Mouse (Mus musculus): ENCODE results near the gene Surf6. TPM values are rescaled to one million over a fixed set of nuclear protein-coding genes. Genes with fewer than 3 reads are reported as not detected.

Gene Surf6
- total and polyA plus RNA-seq, 2 experiments: 6.2 to 7.8 TPM

GRCm38 (mm10) chr2:26910124-26910993 is 7.7 kb upstream of the Surf6 start, which contains the start of the genes Med22 and Rpl7a:
TSS of gene Med22 (minus strand) at chr2:26910677.
TSS of gene Rpl7a (plus strand) at chr2:26910764.
- WGBS: under 1% methylated on average over 74 of the region's 74 CpGs
- peak; percentile 87 for DNase-seq (ENCODE audit: extremely low read depth, low read depth, low spot score)

GRCm38 (mm10) chr2:26909387-26909784 is 6.7 kb upstream of the Surf6 start:
- H3K36me3 ChIP-seq (ENCODE audit: control insufficient read depth, insufficient read depth, low read length): peaks cover 20% of the 10 kb centered on the region

More at GRCm38 (mm10) chr2:26910124-26910993, 7.7 kb upstream of the Surf6 start, which contains the start of the genes Med22 and Rpl7a:
- Histone ChIP-seq H3K9ac (ENCODE audit: low read depth, low read length) (peak within 1 kb of the TSS; percentile 94), H3K4me1 (ENCODE audit: control insufficient read depth, insufficient read depth, low read length) (peaks cover 19% of the 10 kb centered on the region), H3K27ac (replicated peaks; ENCODE audit: insufficient read depth, low read depth, low read length) (peak within 1 kb of the TSS; percentile 78), H3K79me2 (ENCODE audit: control insufficient read depth, insufficient read depth, low read length) (peaks cover 23% of the 10 kb centered on the region), H3K36me3 (ENCODE audit: control insufficient read depth, insufficient read depth, low read length) (peaks cover 20% of the 10 kb centered on the region), H3K27me3 (ENCODE audit: control insufficient read depth, insufficient read depth, low read length) (no peaks in the 10 kb centered on the region), H3K4me3 (ENCODE audit: insufficient read depth, low read depth, low read length) (peak within 1 kb of the TSS; percentile 96)
- TF ChIP-seq POLR2A (IDR thresholded peaks at IDR 0.05; ENCODE audit: extremely low read depth, insufficient read depth, low read length) (peak; percentile 83), CTCF (IDR thresholded peaks at IDR 0.05; ENCODE audit: low read depth, low read length) (no peak)

GRCm38 (mm10) chr2:26908710-26909386 is 6.2 kb upstream of the Surf6 start:
- H3K4me3 ChIP-seq (ENCODE audit: insufficient read depth, low read depth, low read length): peak overlapping the region; percentile 6; the same call in 1 of the 2 replicates
- no peak for DNase-seq (ENCODE audit: extremely low read depth, low read depth, low spot score)
- H3K36me3 ChIP-seq (ENCODE audit: control insufficient read depth, insufficient read depth, low read length): peaks cover 18% of the 10 kb centered on the region
- H3K27me3 ChIP-seq (ENCODE audit: control insufficient read depth, insufficient read depth, low read length): no peaks in the 10 kb centered on the region
- peaks cover 23% of the 10 kb centered on the region for H3K79me2 ChIP-seq (ENCODE audit: control insufficient read depth, insufficient read depth, low read length)
- no peak overlapping the region for H3K27ac ChIP-seq (replicated peaks; ENCODE audit: insufficient read depth, low read depth, low read length)
- TF ChIP-seq CTCF (IDR thresholded peaks at IDR 0.05; ENCODE audit: low read depth, low read length) (no peak), POLR2A (IDR thresholded peaks at IDR 0.05; ENCODE audit: extremely low read depth, insufficient read depth, low read length) (no peak)
- WGBS: 68% methylated on average over 18 of the region's 18 CpGs
- peak overlapping the region; percentile 2; the same call in 1 of the 2 replicates for H3K9ac ChIP-seq (ENCODE audit: low read depth, low read length)
- peaks cover 18% of the 10 kb centered on the region for H3K4me1 ChIP-seq (ENCODE audit: control insufficient read depth, insufficient read depth, low read length)

More at GRCm38 (mm10) chr2:26909387-26909784, 6.7 kb upstream of the Surf6 start:
- TF ChIP-seq POLR2A (IDR thresholded peaks at IDR 0.05; ENCODE audit: extremely low read depth, insufficient read depth, low read length) (no peak), CTCF (IDR thresholded peaks at IDR 0.05; ENCODE audit: low read depth, low read length) (no peak)
- H3K79me2 ChIP-seq (ENCODE audit: control insufficient read depth, insufficient read depth, low read length): peaks cover 23% of the 10 kb centered on the region
- no peak for DNase-seq (ENCODE audit: extremely low read depth, low read depth, low spot score)
- peaks cover 17% of the 10 kb centered on the region for H3K4me1 ChIP-seq (ENCODE audit: control insufficient read depth, insufficient read depth, low read length)
- H3K4me3 ChIP-seq (ENCODE audit: insufficient read depth, low read depth, low read length): peak overlapping the region; percentile 76
- peak overlapping the region; percentile 74 for H3K9ac ChIP-seq (ENCODE audit: low read depth, low read length)
- no peaks in the 10 kb centered on the region for H3K27me3 ChIP-seq (ENCODE audit: control insufficient read depth, insufficient read depth, low read length)
- H3K27ac ChIP-seq (replicated peaks; ENCODE audit: insufficient read depth, low read depth, low read length): peak overlapping the region; percentile 78

- Histone ChIP-seq H3K9ac (ENCODE audit: low read depth, low read length) (no peak overlapping the region), H3K4me3 (ENCODE audit: insufficient read depth, low read depth, low read length) (no peak overlapping the region)
- WGBS: 28% methylated on average over 4 of the region's 4 CpGs
Observed at GRCm38 (mm10) chr2:26907109-26907508, 4.4 kb upstream of the Surf6 start.

GRCm38 (mm10) chr2:26906431-26906830 is 3.8 kb upstream of the Surf6 start:
- H3K9ac ChIP-seq (ENCODE audit: low read depth, low read length): no peak overlapping the region
- TF ChIP-seq POLR2A (IDR thresholded peaks at IDR 0.05; ENCODE audit: extremely low read depth, insufficient read depth, low read length) (no peak), CTCF (IDR thresholded peaks at IDR 0.05; ENCODE audit: low read depth, low read length) (no peak)
- peaks cover 18% of the 10 kb centered on the region for H3K79me2 ChIP-seq (ENCODE audit: control insufficient read depth, insufficient read depth, low read length)
- WGBS: 94% methylated on average over 3 of the region's 3 CpGs
- peaks cover 23% of the 10 kb centered on the region for H3K4me1 ChIP-seq (ENCODE audit: control insufficient read depth, insufficient read depth, low read length)
- DNase-seq (ENCODE audit: extremely low read depth, low read depth, low spot score): no peak
- no peak overlapping the region for H3K4me3 ChIP-seq (ENCODE audit: insufficient read depth, low read depth, low read length)
- H3K36me3 ChIP-seq (ENCODE audit: control insufficient read depth, insufficient read depth, low read length): peaks cover 2% of the 10 kb centered on the region; the same call in 1 of the 2 replicates
- H3K27ac ChIP-seq (replicated peaks; ENCODE audit: insufficient read depth, low read depth, low read length): no peak overlapping the region
- H3K27me3 ChIP-seq (ENCODE audit: control insufficient read depth, insufficient read depth, low read length): no peaks in the 10 kb centered on the region

More at GRCm38 (mm10) chr2:26907109-26907508, 4.4 kb upstream of the Surf6 start:
- peak; percentile 94 for TF ChIP-seq CTCF (IDR thresholded peaks at IDR 0.05; ENCODE audit: low read depth, low read length)
- no peak for TF ChIP-seq POLR2A (IDR thresholded peaks at IDR 0.05; ENCODE audit: extremely low read depth, insufficient read depth, low read length)
- Histone ChIP-seq H3K79me2 (ENCODE audit: control insufficient read depth, insufficient read depth, low read length) (peaks cover 21% of the 10 kb centered on the region), H3K4me1 (ENCODE audit: control insufficient read depth, insufficient read depth, low read length) (peaks cover 22% of the 10 kb centered on the region), H3K27ac (replicated peaks; ENCODE audit: insufficient read depth, low read depth, low read length) (no peak overlapping the region), H3K36me3 (ENCODE audit: control insufficient read depth, insufficient read depth, low read length) (peaks cover 4% of the 10 kb centered on the region), H3K27me3 (ENCODE audit: control insufficient read depth, insufficient read depth, low read length) (no peaks in the 10 kb centered on the region)
- peak; percentile 55 for DNase-seq (ENCODE audit: extremely low read depth, low read depth, low spot score)

Measured in liver, adult 2 months (tissue).